Mouse (Mus musculus): ENCODE measurements at regions not wholly inside any gene's neighbourhood (a gene's known extent, or its start where the extent isn't known, plus 50 kb on each side); places are given as distances from the start of the nearest gene placed in this dataset.

GRCm38 (mm10) chr1:186540070-186540469, 165.7 kb downstream of the Tgfb2 start:
- no peaks in the 10 kb centered on the region for H3K4me1 ChIP-seq
- DNase-seq (ENCODE audit: extremely low spot score, low spot score), result no peak
- no peak overlapping the region for H3K27ac ChIP-seq
- no peaks in the 10 kb centered on the region for H3K9me3 ChIP-seq
- H3K4me3 ChIP-seq, result no peak overlapping the region
- no peaks in the 10 kb centered on the region for H3K36me3 ChIP-seq (replicated peaks)
- no peaks in the 10 kb centered on the region for H3K27me3 ChIP-seq (ENCODE audit: poor library complexity, severe bottlenecking)
- 90% methylated on average over 2 of the region's 2 CpGs for WGBS

DNA sequence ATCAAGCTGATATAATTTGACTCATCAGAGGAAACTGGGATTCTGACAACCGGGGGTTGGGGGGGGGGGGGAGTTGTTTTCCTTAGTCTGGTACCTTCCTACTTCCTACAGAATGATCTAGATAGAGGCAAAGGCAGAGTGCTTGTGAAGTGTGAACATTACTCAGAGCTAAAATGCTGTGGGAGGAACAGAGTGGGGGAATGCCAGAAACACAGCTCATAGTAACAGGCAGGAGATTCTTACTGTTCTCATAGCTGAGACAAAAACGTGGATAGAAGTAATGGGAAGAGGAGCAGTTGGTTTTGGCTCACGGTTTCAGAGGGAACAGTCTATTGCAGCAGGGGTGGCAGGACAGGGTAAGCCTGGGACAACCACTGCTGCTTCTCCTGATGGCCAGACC, 167.6 kb downstream of the Tgfb2 start:
- WGBS, result 82% methylated on average over 3 of the region's 3 CpGs
- Histone ChIP-seq H3K36me3 (replicated peaks) (no peaks in the 10 kb centered on the region), H3K27me3 (ENCODE audit: poor library complexity, severe bottlenecking) (no peaks in the 10 kb centered on the region), H3K9me3 (no peaks in the 10 kb centered on the region), H3K4me1 (no peaks in the 10 kb centered on the region), H3K4me3 (no peak overlapping the region), H3K27ac (no peak overlapping the region)
- DNase-seq (ENCODE audit: extremely low spot score, low spot score), result no peak

GRCm38 (mm10) chr1:186515976-186516375, 189.8 kb downstream of the Tgfb2 start:
- WGBS, result 91% methylated on average over 6 of the region's 6 CpGs

DNA sequence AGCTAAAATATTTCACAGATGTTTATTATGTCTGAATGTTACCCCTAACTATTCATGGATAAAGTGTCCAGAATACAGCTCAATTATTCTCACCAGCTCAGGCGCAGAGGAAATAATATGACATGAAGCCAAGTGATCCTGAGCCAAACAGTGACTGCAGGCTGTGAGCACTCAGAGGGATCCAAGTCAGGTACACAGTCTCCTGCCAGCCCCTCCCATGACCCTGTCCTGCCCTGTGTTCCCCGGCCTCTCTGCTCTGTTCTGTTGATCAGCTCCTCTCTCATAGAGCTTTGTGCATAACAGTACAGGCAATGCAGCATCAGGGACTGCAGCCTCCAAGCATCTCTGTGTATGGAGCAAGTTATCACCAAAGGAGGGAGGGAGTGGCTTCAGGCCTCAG, 190.7 kb downstream of the Tgfb2 start:
- WGBS, result 79% methylated on average over 2 of the region's 2 CpGs
- Histone ChIP-seq H3K4me1 (peaks cover 4% of the 10 kb centered on the region; the same call in 1 of the 2 replicates), H3K4me3 (no peak overlapping the region), H3K27ac (no peak overlapping the region), H3K9me3 (no peaks in the 10 kb centered on the region), H3K36me3 (replicated peaks) (no peaks in the 10 kb centered on the region), H3K27me3 (ENCODE audit: poor library complexity, severe bottlenecking) (no peaks in the 10 kb centered on the region)
- DNase-seq (ENCODE audit: extremely low spot score, low spot score), result no peak

More at GRCm38 (mm10) chr1:186515976-186516375, 189.8 kb downstream of the Tgfb2 start:
- DNase-seq (ENCODE audit: extremely low spot score, low spot score), result no peak
- H3K4me3 ChIP-seq, result no peak overlapping the region
- H3K9me3 ChIP-seq, result no peaks in the 10 kb centered on the region
- no peaks in the 10 kb centered on the region for H3K27me3 ChIP-seq (ENCODE audit: poor library complexity, severe bottlenecking)
- no peak overlapping the region for H3K27ac ChIP-seq
- H3K36me3 ChIP-seq (replicated peaks), result no peaks in the 10 kb centered on the region
- H3K4me1 ChIP-seq, result no peaks in the 10 kb centered on the region

- Histone ChIP-seq H3K27ac (no peak overlapping the region), H3K36me3 (replicated peaks) (no peaks in the 10 kb centered on the region), H3K9me3 (no peaks in the 10 kb centered on the region), H3K4me3 (no peak overlapping the region), H3K27me3 (ENCODE audit: poor library complexity, severe bottlenecking) (no peaks in the 10 kb centered on the region), H3K4me1 (peaks cover 4% of the 10 kb centered on the region; the same call in 1 of the 2 replicates)
- WGBS, result 65% methylated on average over 5 of the region's 5 CpGs
- no peak for DNase-seq (ENCODE audit: extremely low spot score, low spot score)
Measured at GRCm38 (mm10) chr1:186513861-186514260, 191.9 kb downstream of the Tgfb2 start.

DNA sequence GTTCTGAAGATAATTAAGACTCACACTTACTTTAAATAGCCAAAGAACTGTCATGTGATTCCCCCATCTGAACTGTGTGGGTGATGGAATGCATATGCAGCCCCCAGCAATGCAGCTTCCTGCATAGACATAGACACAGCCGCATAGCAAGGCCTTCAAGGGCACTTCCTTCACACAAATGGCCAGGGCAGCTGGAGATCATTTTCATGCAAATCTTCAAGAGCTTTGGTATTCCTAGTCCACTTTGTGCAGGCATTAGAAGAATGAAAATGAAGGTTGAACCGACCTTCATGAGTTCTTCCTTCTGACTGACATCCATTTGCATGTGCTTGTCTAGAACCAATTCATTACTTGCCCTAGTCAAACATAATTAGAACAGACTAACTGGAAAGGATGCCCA, 195.3 kb downstream of the Tgfb2 start:
- DNase-seq (ENCODE audit: extremely low spot score, low spot score), result no peak
- Histone ChIP-seq H3K9me3 (no peaks in the 10 kb centered on the region), H3K27me3 (ENCODE audit: poor library complexity, severe bottlenecking) (peaks cover 5% of the 10 kb centered on the region), H3K4me3 (no peak overlapping the region), H3K4me1 (peaks cover 29% of the 10 kb centered on the region), H3K36me3 (replicated peaks) (no peaks in the 10 kb centered on the region), H3K27ac (no peak overlapping the region)
- 65% methylated on average over 2 of the region's 2 CpGs for whole genome bisulfite sequencing

DNA sequence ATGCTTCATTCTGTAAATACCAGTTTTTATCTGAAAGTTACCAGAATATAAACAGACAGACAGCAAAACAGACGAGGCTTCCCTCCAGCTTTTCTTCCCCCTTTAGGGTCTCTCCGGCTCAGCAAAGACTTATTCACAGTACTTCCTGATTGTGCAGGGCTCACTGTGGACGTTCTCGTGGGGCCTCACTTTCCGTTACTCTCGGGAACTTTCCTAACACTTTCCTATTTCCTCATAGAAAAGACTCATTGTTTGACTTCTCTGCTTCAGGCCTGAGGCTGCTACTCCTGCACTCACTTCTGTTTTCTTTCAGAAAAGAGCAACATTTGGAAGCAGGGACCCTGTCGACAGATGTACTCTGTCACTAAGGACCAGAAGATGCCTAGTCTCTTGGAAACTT, 197.4 kb downstream of the Tgfb2 start:
- peaks cover 43% of the 10 kb centered on the region for H3K4me1 ChIP-seq
- no peaks in the 10 kb centered on the region for H3K36me3 ChIP-seq (replicated peaks)
- no peak overlapping the region for H3K27ac ChIP-seq
- 54% methylated on average over 7 of the region's 7 CpGs for WGBS
- H3K4me3 ChIP-seq, result no peak overlapping the region
- DNase-seq (ENCODE audit: extremely low spot score, low spot score), result no peak
- no peaks in the 10 kb centered on the region for H3K9me3 ChIP-seq
- peaks cover 5% of the 10 kb centered on the region for H3K27me3 ChIP-seq (ENCODE audit: poor library complexity, severe bottlenecking)

DNA sequence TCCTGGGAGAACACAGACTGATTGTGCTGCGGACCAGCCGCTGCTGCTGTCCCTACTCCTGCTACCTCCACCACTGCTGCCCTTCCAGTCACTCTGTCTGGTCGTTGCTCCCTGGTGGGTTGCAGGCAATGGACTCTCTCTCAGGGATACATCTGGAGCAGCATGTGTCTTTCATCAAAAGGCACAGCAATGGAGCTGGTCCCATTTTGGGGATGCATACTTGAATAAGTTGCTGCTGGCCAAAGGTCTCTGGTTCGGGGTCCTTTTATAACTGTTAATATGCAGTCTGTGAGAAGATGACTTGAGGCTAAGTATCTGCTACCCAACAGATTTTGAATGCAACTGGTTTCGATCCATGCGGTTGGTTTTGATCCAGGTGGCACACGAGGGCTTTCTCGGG, 197.8 kb downstream of the Tgfb2 start:
- DNase-seq (ENCODE audit: extremely low spot score, low spot score), result no peak
- no peak overlapping the region for H3K4me3 ChIP-seq
- H3K27me3 ChIP-seq (ENCODE audit: poor library complexity, severe bottlenecking), result peaks cover 5% of the 10 kb centered on the region
- no peaks in the 10 kb centered on the region for H3K36me3 ChIP-seq (replicated peaks)
- 80% methylated on average over 8 of the region's 8 CpGs for WGBS
- H3K9me3 ChIP-seq, result no peaks in the 10 kb centered on the region
- H3K4me1 ChIP-seq, result peaks cover 43% of the 10 kb centered on the region
- H3K27ac ChIP-seq, result 0 out of 2 replicates have a peak overlapping the region, but pooled peaks have one; percentile 16

DNA sequence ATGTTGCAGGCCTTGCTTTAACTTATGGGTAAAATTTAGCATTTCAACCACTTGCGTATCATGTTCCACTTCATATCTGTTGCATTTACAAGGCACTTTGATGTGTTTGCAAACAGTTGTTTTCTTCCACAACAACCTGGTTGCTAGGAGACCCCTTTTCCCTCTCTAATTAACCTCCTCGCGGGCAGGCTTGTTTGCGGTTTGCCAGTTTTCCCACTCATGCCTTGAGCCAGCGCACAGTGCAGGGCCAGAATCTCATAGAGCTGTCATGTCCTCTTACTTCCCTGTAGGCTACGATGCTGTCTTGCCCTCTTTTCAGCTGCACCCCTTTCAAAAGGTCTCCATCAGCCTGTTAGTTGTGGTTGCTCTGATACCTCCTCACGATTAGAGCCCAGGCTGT, 199.3 kb downstream of the Tgfb2 start:
- no peaks in the 10 kb centered on the region for H3K36me3 ChIP-seq (replicated peaks)
- H3K9me3 ChIP-seq, result no peaks in the 10 kb centered on the region
- peaks cover 5% of the 10 kb centered on the region for H3K27me3 ChIP-seq (ENCODE audit: poor library complexity, severe bottlenecking)
- DNase-seq (ENCODE audit: extremely low spot score, low spot score), result peak; percentile 32
- 65% methylated on average over 7 of the region's 7 CpGs for WGBS
- no peak overlapping the region for H3K4me3 ChIP-seq
- peaks cover 48% of the 10 kb centered on the region for H3K4me1 ChIP-seq
- H3K27ac ChIP-seq, result peak overlapping the region; percentile 66

DNA sequence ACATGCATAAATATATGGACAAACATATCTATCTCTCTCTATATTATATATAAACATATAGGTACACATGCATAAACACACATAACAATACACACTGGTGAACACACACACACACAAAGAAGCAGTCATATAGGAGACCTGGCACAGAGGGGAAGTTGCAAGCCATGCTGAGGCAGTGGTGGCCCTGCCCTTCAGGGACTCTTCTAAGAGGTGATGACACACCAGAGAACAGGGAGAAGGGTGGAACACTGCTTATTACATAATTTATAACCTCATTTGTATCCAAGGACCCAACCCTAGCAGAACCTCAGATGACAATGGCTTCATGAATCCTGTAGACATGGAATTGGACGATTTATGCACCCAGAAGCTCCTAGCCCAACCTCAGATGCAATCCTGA, 199.9 kb downstream of the Tgfb2 start:
- peaks cover 5% of the 10 kb centered on the region for H3K27me3 ChIP-seq (ENCODE audit: poor library complexity, severe bottlenecking)
- H3K4me3 ChIP-seq, result no peak overlapping the region
- peak overlapping the region; percentile 60; the same call in 1 of the 2 replicates for H3K27ac ChIP-seq
- H3K4me1 ChIP-seq, result peaks cover 52% of the 10 kb centered on the region
- H3K9me3 ChIP-seq, result no peaks in the 10 kb centered on the region
- WGBS, result 63% methylated on average over 1 of the region's 1 CpGs
- H3K36me3 ChIP-seq (replicated peaks), result no peaks in the 10 kb centered on the region
- no peak for DNase-seq (ENCODE audit: extremely low spot score, low spot score)

DNA sequence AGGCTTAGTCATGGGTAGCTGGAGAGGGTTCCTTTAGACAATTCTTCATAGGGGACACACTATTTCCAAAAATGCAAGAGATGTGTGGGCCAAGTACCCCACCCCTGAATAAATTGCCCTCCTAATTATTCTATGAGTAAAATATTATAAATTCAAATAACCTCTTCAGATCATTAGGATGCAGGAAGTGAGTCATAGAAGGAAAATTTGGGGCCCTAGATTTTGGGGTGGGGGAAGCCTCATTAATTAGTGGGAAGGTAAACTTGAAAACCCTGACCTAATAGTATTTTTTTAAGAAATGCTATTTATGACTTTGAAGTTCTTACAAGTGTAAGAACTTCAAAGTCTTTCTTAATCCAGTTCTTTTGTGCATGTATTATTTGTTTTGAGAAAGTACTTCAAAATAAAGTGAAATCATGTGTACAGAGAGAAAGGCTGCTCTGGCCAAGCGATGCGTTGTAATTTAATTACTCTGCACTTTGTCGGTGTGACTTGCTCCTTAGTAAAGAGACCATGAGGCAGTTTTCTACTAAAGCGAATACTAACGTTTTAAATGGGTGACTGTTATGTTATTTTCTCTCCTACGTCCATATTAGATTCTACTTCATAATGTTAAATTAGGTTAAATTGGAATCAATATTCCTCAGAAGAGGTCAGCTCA, 200.6 kb downstream of the Tgfb2 start:
- no peaks in the 10 kb centered on the region for H3K9me3 ChIP-seq
- WGBS, result 43% methylated on average over 6 of the region's 6 CpGs
- peaks cover 5% of the 10 kb centered on the region for H3K27me3 ChIP-seq (ENCODE audit: poor library complexity, severe bottlenecking)
- DNase-seq (ENCODE audit: extremely low spot score, low spot score), result no peak
- H3K36me3 ChIP-seq (replicated peaks), result no peaks in the 10 kb centered on the region
- peak overlapping the region; percentile 72 for H3K27ac ChIP-seq
- peaks cover 48% of the 10 kb centered on the region for H3K4me1 ChIP-seq
- no peak overlapping the region for H3K4me3 ChIP-seq

GRCm38 (mm10) chr1:186501726-186502125, 204.1 kb downstream of the Tgfb2 start:
- no peaks in the 10 kb centered on the region for H3K36me3 ChIP-seq (replicated peaks)

DNA sequence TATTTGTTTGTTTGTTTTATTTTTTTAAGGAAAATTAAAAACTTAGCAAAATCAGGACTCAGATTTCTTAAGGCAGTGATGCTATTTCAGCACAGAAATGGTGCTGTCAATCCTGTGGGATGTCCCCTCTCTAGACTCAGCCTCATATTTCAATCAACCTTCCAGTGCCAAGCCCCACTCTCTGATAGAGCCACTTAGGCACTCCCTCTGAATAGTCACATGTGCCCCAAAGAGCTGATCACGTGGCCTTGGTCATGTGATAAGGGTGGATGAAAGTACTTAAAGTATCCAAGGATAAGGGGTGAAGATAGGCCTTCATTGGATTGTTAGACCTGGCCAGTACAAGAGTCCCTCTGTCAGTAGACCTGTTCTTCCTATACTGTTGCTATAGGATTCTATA, 207.9 kb downstream of the Tgfb2 start:
- no peaks in the 10 kb centered on the region for H3K36me3 ChIP-seq (replicated peaks)
- H3K27ac ChIP-seq, result no peak overlapping the region
- DNase-seq (ENCODE audit: extremely low spot score, low spot score), result no peak
- peaks cover 9% of the 10 kb centered on the region for H3K4me1 ChIP-seq
- WGBS, result 70% methylated on average over 1 of the region's 1 CpGs
- H3K4me3 ChIP-seq, result no peak overlapping the region
- no peaks in the 10 kb centered on the region for H3K27me3 ChIP-seq (ENCODE audit: poor library complexity, severe bottlenecking)
- no peaks in the 10 kb centered on the region for H3K9me3 ChIP-seq

More at GRCm38 (mm10) chr1:186501726-186502125, 204.1 kb downstream of the Tgfb2 start:
- DNase-seq (ENCODE audit: extremely low spot score, low spot score), result no peak
- Histone ChIP-seq H3K4me3 (no peak overlapping the region), H3K27me3 (ENCODE audit: poor library complexity, severe bottlenecking) (no peaks in the 10 kb centered on the region), H3K4me1 (peaks cover 35% of the 10 kb centered on the region), H3K27ac (0 out of 2 replicates have a peak overlapping the region, but pooled peaks have one; percentile 42), H3K9me3 (no peaks in the 10 kb centered on the region)
- WGBS, result 76% methylated on average over 1 of the region's 1 CpGs
